Comparison of ENCODE assay signal across 8 mouse cellular contexts in genomic region chr11:75550200-75550946, GRCm38 (mm10). TPM values are rescaled to one million over a fixed set of nuclear protein-coding genes. Genes with fewer than 3 reads are reported as not detected.
DNase-seq lines count a peak whose midpoint lies in the region; ATAC-seq lines count a peak whose summit lies in the region.

No protein-coding gene starts in this region.

- intact Hi-C loops in heart, postnatal 36 days (cut with DNase I): no loop called here

- DNase-seq in embryo, embryonic 10 days (ENCODE audit: low spot score): peak; percentile 43
- no peak for DNase-seq in embryo, embryonic 10.5 days (ENCODE audit: low spot score)
- peak; percentile 52 for DNase-seq in adipocyte (ENCODE audit: low spot score)
- DNase-seq in heart, postnatal 36 days: peak; percentile 22 to 48
- peak; percentile 73 for DNase-seq in lung, postnatal 14 days
- DNase-seq in frontal cortex, postnatal 10 days (ENCODE audit: low spot score in 2 of 2): no peak
- DNase-seq in adrenal gland, postnatal 25 days: no peak

- no peak for ATAC-seq in erythroid progenitor cell, adult 5-6 weeks (replicated peaks; ENCODE audit: low FRiP score, poor library complexity, severe bottlenecking)

RNA-seq across cellular contexts. Expression of gene Slc43a2, which starts 18.9 kb away (rescaled TPM):
- total RNA-seq in heart, postnatal 36 days (2021): 10 to 100 TPM; 17.7 to 22.2 TPM
- total RNA-seq in erythroid progenitor cell, adult 5-6 weeks (2015; ENCODE audit: low replicate concordance): 4.3 and 6.3 TPM in 2 replicates
- 4.5 and 8.2 TPM in 2 replicates for total RNA-seq in erythroid progenitor cell, adult 5-6 weeks (2017; ENCODE audit: low replicate concordance)
- total RNA-seq in adrenal gland, postnatal 25 days (2021): 23.0 and 24.0 TPM in 2 replicates

RNA-seq across cellular contexts. Expression of gene Scarf1, which starts 37.0 kb away (rescaled TPM):
- 10 to 100 TPM in 1 of 2 experiments, 1 to 10 TPM in 1; 9.1 to 10.3 TPM for total RNA-seq in heart, postnatal 36 days (2021)
- total RNA-seq in erythroid progenitor cell, adult 5-6 weeks (2015; ENCODE audit: low replicate concordance): not detected in 2 replicates
- 0.15 TPM in 1 of 2 replicates, not detected in the other for total RNA-seq in erythroid progenitor cell, adult 5-6 weeks (2017; ENCODE audit: low replicate concordance)
- total RNA-seq in adrenal gland, postnatal 25 days (2021): 9.4 and 10.0 TPM in 2 replicates

RNA-seq across cellular contexts. Expression of gene Pitpna, which starts 37.5 kb away (rescaled TPM):
- total RNA-seq in heart, postnatal 36 days (2021): 100 to 1,000 TPM; 103 to 112 TPM
- 39.8 and 49.4 TPM in 2 replicates for total RNA-seq in erythroid progenitor cell, adult 5-6 weeks (2015; ENCODE audit: low replicate concordance)
- total RNA-seq in erythroid progenitor cell, adult 5-6 weeks (2017; ENCODE audit: low replicate concordance): 18.0 and 33.4 TPM in 2 replicates
- 182 and 184 TPM in 2 replicates for total RNA-seq in adrenal gland, postnatal 25 days (2021)

RNA-seq across cellular contexts. Expression of gene Rilp, which starts 40.5 kb away (rescaled TPM):
- total RNA-seq in heart, postnatal 36 days (2021): 10 to 100 TPM; 51.4 to 52.3 TPM
- total RNA-seq in erythroid progenitor cell, adult 5-6 weeks (2015; ENCODE audit: low replicate concordance): not detected in 2 replicates
- total RNA-seq in erythroid progenitor cell, adult 5-6 weeks (2017; ENCODE audit: low replicate concordance): 0.26 and 1.3 TPM in 2 replicates
- total RNA-seq in adrenal gland, postnatal 25 days (2021): 12.7 and 14.6 TPM in 2 replicates

Comparison
In these comparisons a context has a peak if more than half of its experiments do, and no peak if none do; other contexts are left out.
1. DNase-seq: peak in embryo, embryonic 10 days (single experiment), adipocyte (single experiment), heart, postnatal 36 days (2 of 2) and lung, postnatal 14 days (single experiment); none in embryo, embryonic 10.5 days (single experiment), frontal cortex, postnatal 10 days (0 of 2) and adrenal gland, postnatal 25 days (single experiment).